Mouse (Mus musculus): ENCODE data around the gene Snapc1.

The Snapc1 gene

GRCm38 (mm10) chr12:73964291-73965281 is at the start of gene Snapc1:
Gene Snapc1, plus strand, starts transcription at chr12:73964481.
- POLR2A ChIA-PET = interaction anchor here in 3 of 4 experiments (0.8 to 1.5 kb wide), 7 partner anchors 9 to 57 kb away, joined by 3 to 5 read pairs (median 3); no protein-coding TSS in a partner anchor
- CTCF ChIA-PET = interaction anchor here in 1 of 4 experiments (0.5 kb wide), 1 partner anchor 244 kb away, joined by 3 read pairs; no protein-coding TSS in a partner anchor

GRCm38 (mm10) chr12:73918479-73918878 is 45.8 kb upstream of the Snapc1 start:
- ChIA-PET CTCF (no interaction called here), POLR2A (interaction anchor here in 1 of 4 experiments (1.5 kb wide), 1 partner anchor 10 kb away, joined by 8 read pairs; no protein-coding TSS in a partner anchor)

- CTCF ChIA-PET = interaction anchor here in 2 of 4 experiments (0.5 to 1.4 kb wide), 2 partner anchors 56 to 224 kb away, joined by 3 to 5 read pairs; no protein-coding TSS in a partner anchor
- POLR2A ChIA-PET = interaction anchor here in 3 of 4 experiments (0.7 to 1.6 kb wide), 4 partner anchors 13 to 30 kb away, joined by 3 to 5 read pairs (median 4); no protein-coding TSS in a partner anchor
These were observed 34.0 kb upstream of the Snapc1 start for GRCm38 (mm10) chr12:73930266-73930665.

GRCm38 (mm10) chr12:73931274-73931673 is 33.0 kb upstream of the Snapc1 start:
- CTCF ChIA-PET = interaction anchor here in 3 of 4 experiments (0.6 to 1.4 kb wide), 4 partner anchors 12 to 225 kb away, joined by 3 to 4 read pairs (median 3); no protein-coding TSS in a partner anchor
- POLR2A ChIA-PET = interaction anchor here in 2 of 4 experiments (0.8 to 3.5 kb wide), 6 partner anchors 9 to 22 kb away, joined by 3 to 12 read pairs (median 4); no protein-coding TSS in a partner anchor

GRCm38 (mm10) chr12:73934528-73934927 is 29.8 kb upstream of the Snapc1 start:
- ChIA-PET POLR2A (interaction anchor here in 1 of 4 experiments (0.6 kb wide), 1 partner anchor 256 kb away, joined by 5 read pairs; no protein-coding TSS in a partner anchor), CTCF (no interaction called here)

GRCm38 (mm10) chr12:73937353-73937752 is 26.9 kb upstream of the Snapc1 start, which contains the start of gene Gm49321:
Gene Gm49321, plus strand, starts transcription at chr12:73937653.
- ChIA-PET CTCF (interaction anchor here in 1 of 4 experiments (0.6 kb wide), 1 partner anchor 387 kb away, joined by 3 read pairs; no protein-coding TSS in a partner anchor), POLR2A (interaction anchor here in 1 of 4 experiments (0.7 to 1.3 kb wide), 2 partner anchors 9 to 12 kb away, joined by 3 to 7 read pairs; no protein-coding TSS in a partner anchor)

- CTCF ChIA-PET = no interaction called here
- POLR2A ChIA-PET = interaction anchor here in 2 of 4 experiments (0.9 to 2.0 kb wide), 3 partner anchors 10 to 14 kb away, joined by 4 to 6 read pairs (median 5); no protein-coding TSS in a partner anchor
These were observed 24.7 kb upstream of the Snapc1 start for GRCm38 (mm10) chr12:73939542-73939941.

GRCm38 (mm10) chr12:73948415-73948814 is 15.9 kb upstream of the Snapc1 start:
- CTCF ChIA-PET = no interaction called here
- POLR2A ChIA-PET = interaction anchor here in 3 of 4 experiments (1.3 to 3.5 kb wide), 9 partner anchors 12 to 41 kb away, joined by 3 to 12 read pairs (median 4); partner anchors contain the start of gene Gm49321 (in 1 of the 3)

GRCm38 (mm10) chr12:73949318-73950058 is 14.8 kb upstream of the Snapc1 start:
- POLR2A ChIA-PET = interaction anchor here in 3 of 4 experiments (0.5 to 3.5 kb wide), 17 partner anchors 10 to 947 kb away, joined by 3 to 12 read pairs (median 4); partner anchors contain the start of gene Gm49321 (in 1 of the 3)
- CTCF ChIA-PET = interaction anchor here in 1 of 4 experiments (0.6 kb wide), 1 partner anchor 1126 kb away, joined by 3 read pairs; no protein-coding TSS in a partner anchor

- ChIA-PET CTCF (interaction anchor here (0.5 to 1.1 kb wide), 8 partner anchors 19 to 1927 kb away, joined by 3 to 8 read pairs (median 3); partner anchors contain the start of gene Gm11042 (in 1 of the 4)), POLR2A (interaction anchor here in 3 of 4 experiments (0.5 to 3.1 kb wide), 32 partner anchors 9 to 1985 kb away, joined by 3 to 18 read pairs (median 5); partner anchors contain the start of genes Ppp2r5e (in 1 of the 3) and Snapc1 (in 1 of the 3))
These were observed 11.4 kb upstream of the Snapc1 start for GRCm38 (mm10) chr12:73952879-73953278.

GRCm38 (mm10) chr12:73953420-73954186 is 10.7 kb upstream of the Snapc1 start:
- ChIA-PET POLR2A (interaction anchor here in 3 of 4 experiments (0.5 to 3.1 kb wide), 28 partner anchors 8 to 1985 kb away, joined by 3 to 18 read pairs (median 5); partner anchors contain the start of genes Ppp2r5e (in 1 of the 3) and Snapc1 (in 1 of the 3)), CTCF (interaction anchor here (0.5 to 1.1 kb wide), 6 partner anchors 18 to 1413 kb away, joined by 3 to 4 read pairs (median 3); partner anchors contain the start of gene Gm11042 (in 1 of the 4))

GRCm38 (mm10) chr12:73954785-73955184 is 9.5 kb upstream of the Snapc1 start:
- ChIA-PET POLR2A (interaction anchor here in 1 of 4 experiments (2.7 kb wide), 1 partner anchor 47 kb away, joined by 13 read pairs; no protein-coding TSS in a partner anchor), CTCF (no interaction called here)

- CTCF ChIA-PET = no interaction called here
- POLR2A ChIA-PET = no interaction called here
These were observed 6.6 kb upstream of the Snapc1 start for GRCm38 (mm10) chr12:73957676-73958075.

- ChIA-PET CTCF (no interaction called here), POLR2A (no interaction called here)
These were observed 5.5 kb upstream of the Snapc1 start for GRCm38 (mm10) chr12:73958830-73959229.

GRCm38 (mm10) chr12:73969142-73969541 is 4.9 kb downstream of the Snapc1 start:
- ChIA-PET POLR2A (interaction anchor here in 1 of 4 experiments (1.1 kb wide), 1 partner anchor 16 kb away, joined by 3 read pairs; no protein-coding TSS in a partner anchor), CTCF (interaction anchor here in 1 of 4 experiments (1.0 kb wide), 1 partner anchor 40 kb away, joined by 3 read pairs; no protein-coding TSS in a partner anchor)

- CTCF ChIA-PET = interaction anchor here in 1 of 4 experiments (0.6 kb wide), 1 partner anchor 31 kb away, joined by 3 read pairs; no protein-coding TSS in a partner anchor
These were observed 10.3 kb downstream of the Snapc1 start for GRCm38 (mm10) chr12:73974584-73974983.

More at GRCm38 (mm10) chr12:73974584-73974983, 10.3 kb downstream of the Snapc1 start:
- POLR2A ChIA-PET = interaction anchor here in 1 of 4 experiments (0.7 to 1.4 kb wide), 3 partner anchors 13 to 64 kb away, joined by 3 to 4 read pairs (median 3); no protein-coding TSS in a partner anchor

Data from embryonic stem cell, embryonic (primary cell).